Mouse (Mus musculus): ENCODE measurements around the gene Slc35b1.

Gene Slc35b1

GRCm38 (mm10) chr11:95365596-95365995 lies 18.9 kb upstream of the Slc35b1 start:
- DNase-seq (ENCODE audit: low spot score in 2 of 2), result no peak

GRCm38 (mm10) chr11:95366280-95366897 lies 18.1 kb upstream of the Slc35b1 start:
- no peak for DNase-seq (ENCODE audit: low spot score in 2 of 2)

GRCm38 (mm10) chr11:95367011-95367735 lies 17.3 kb upstream of the Slc35b1 start:
- no peak for DNase-seq (ENCODE audit: low spot score in 2 of 2)

GRCm38 (mm10) chr11:95368231-95368823 lies 16.2 kb upstream of the Slc35b1 start:
- DNase-seq (ENCODE audit: low spot score in 2 of 2), result no peak

GRCm38 (mm10) chr11:95368871-95369270 lies 15.6 kb upstream of the Slc35b1 start:
- no peak for DNase-seq (ENCODE audit: low spot score in 2 of 2)

- DNase-seq (ENCODE audit: low spot score in 2 of 2), result no peak
Measured at GRCm38 (mm10) chr11:95369964-95370890, 14.3 kb upstream of the Slc35b1 start.

- no peak for DNase-seq (ENCODE audit: low spot score in 2 of 2)
Measured at GRCm38 (mm10) chr11:95371182-95371581, 13.3 kb upstream of the Slc35b1 start.

- DNase-seq (ENCODE audit: low spot score in 2 of 2), result no peak
Measured at GRCm38 (mm10) chr11:95378926-95379325, 5.6 kb upstream of the Slc35b1 start.

GRCm38 (mm10) chr11:95379552-95379951 lies 4.9 kb upstream of the Slc35b1 start:
- DNase-seq (ENCODE audit: low spot score in 2 of 2), result no peak

- DNase-seq (ENCODE audit: low spot score in 2 of 2), result no peak
Measured at GRCm38 (mm10) chr11:95380711-95381110, 3.8 kb upstream of the Slc35b1 start.

- DNase-seq (ENCODE audit: low spot score in 2 of 2), result no peak
Measured at GRCm38 (mm10) chr11:95381146-95381545, 3.3 kb upstream of the Slc35b1 start.

GRCm38 (mm10) chr11:95383331-95383986 lies 1.0 kb upstream of the Slc35b1 start:
- DNase-seq (ENCODE audit: low spot score in 2 of 2), result no peak

- DNase-seq (ENCODE audit: low spot score in 2 of 2), result no peak
Measured at GRCm38 (mm10) chr11:95384004-95384318, 531 bp upstream of the Slc35b1 start.

- DNase-seq (ENCODE audit: low spot score in 2 of 2), result no peak
Measured at GRCm38 (mm10) chr11:95384973-95385320, 455 bp downstream of the Slc35b1 start.

GRCm38 (mm10) chr11:95387354-95387753 lies 2.9 kb downstream of the Slc35b1 start:
- DNase-seq (ENCODE audit: low spot score in 2 of 2), result no peak

GRCm38 (mm10) chr11:95389006-95389405 lies 4.5 kb downstream of the Slc35b1 start:
- DNase-seq (ENCODE audit: low spot score in 2 of 2), result no peak

- no peak for DNase-seq (ENCODE audit: low spot score in 2 of 2)
Measured at GRCm38 (mm10) chr11:95390420-95390819, 5.9 kb downstream of the Slc35b1 start.

GRCm38 (mm10) chr11:95391201-95391600 lies 6.7 kb downstream of the Slc35b1 start:
- DNase-seq (ENCODE audit: low spot score in 2 of 2), result no peak

- DNase-seq (ENCODE audit: low spot score in 2 of 2), result no peak
Measured at GRCm38 (mm10) chr11:95391743-95392142, 7.3 kb downstream of the Slc35b1 start.

GRCm38 (mm10) chr11:95392223-95392667 lies 7.8 kb downstream of the Slc35b1 start:
- DNase-seq (ENCODE audit: low spot score in 2 of 2), result no peak

- no peak for DNase-seq (ENCODE audit: low spot score in 2 of 2)
Measured at GRCm38 (mm10) chr11:95392708-95393499, 8.4 kb downstream of the Slc35b1 start.
